Mouse (Mus musculus) stomach, postnatal 0 days (tissue): ENCODE results near the gene Slc25a19.

Experiments
- CTCF ChIP-seq: IDR thresholded peaks from 2 replicates; pipeline ENCODE4 v1.5.1; 2016; ENCODE audit warnings: antibody characterized with exemption, low read depth, mild to moderate bottlenecking, moderate library complexity
- EP300 ChIP-seq: optimal IDR thresholded peaks from 2 replicates; pipeline ENCODE3; 2016; ENCODE audit warnings: antibody characterized with exemption

DNA sequence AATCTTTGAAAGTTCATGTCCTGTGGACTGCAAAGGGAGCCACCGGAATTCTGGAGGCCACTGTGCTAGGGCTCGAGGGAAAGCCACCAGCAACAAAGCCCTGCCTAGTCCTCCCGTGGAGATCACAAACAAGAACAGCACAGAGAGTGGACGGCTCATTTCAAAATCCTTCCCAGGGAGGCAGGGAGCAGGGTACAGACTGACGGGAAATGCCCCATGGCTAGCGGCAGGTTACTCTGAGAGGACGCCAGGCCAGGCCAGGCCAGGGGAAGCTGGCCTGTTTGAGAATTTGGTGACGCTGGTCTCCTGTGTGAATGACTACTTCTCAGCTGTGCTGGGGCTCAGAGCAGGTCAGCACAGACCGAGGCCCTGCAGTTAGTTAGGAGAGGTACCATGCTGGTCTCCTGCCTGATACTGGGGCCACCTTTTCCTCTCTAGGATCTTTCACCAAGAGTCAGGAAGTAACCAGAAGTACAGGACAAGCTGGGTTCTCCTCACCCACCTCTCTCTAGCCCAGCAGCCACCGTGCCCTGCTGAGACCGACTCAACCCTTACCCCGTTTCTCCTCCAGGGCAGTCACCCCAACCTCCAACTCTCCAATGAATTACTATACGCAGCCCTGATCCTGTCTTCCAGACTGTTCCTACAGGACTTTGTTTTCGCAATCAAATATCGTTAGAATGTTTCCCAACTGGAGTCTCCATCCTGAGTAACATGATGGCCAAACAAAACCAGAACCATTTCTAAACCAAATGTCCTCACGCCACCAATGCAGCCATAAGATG, 9.2 kb downstream of the Slc25a19 start:
- TF ChIP-seq CTCF (no peak), EP300 (no peak)
